Mouse (Mus musculus) intestine, postnatal 0 days (tissue): ENCODE results near the gene Usp4. TPM values are rescaled to one million over a fixed set of nuclear protein-coding genes. Genes with fewer than 3 reads are reported as not detected.
A peak's percentile ranks its signal among the peaks of the same experiment; 100 is the strongest.

Experiments
- ATAC-seq: fragments of 200-750 bp; cut with Nextera tagmentation; 2 replicates; pipeline ENCODE4 v1.8.0; 2017; ENCODE audit warnings: mild to moderate bottlenecking, moderate TSS enrichment, moderate library complexity
- H3K27ac ChIP-seq: fragments of 300-500 bp; sonication (generic); 2 replicates; pipeline ENCODE4 v1.5.1; 2014; ENCODE audit warnings: mild to moderate bottlenecking, low read depth, low read length, moderate library complexity
- H3K27me3 ChIP-seq: fragments of 300-500 bp; sonication (generic); replicated peaks from 2 replicates; pipeline ENCODE4 v1.6.1; 2014; ENCODE audit warnings: low read length, mixed read lengths; ENCODE audit not compliant: control insufficient read depth, insufficient read depth
- H3K36me3 ChIP-seq: fragments of 300-500 bp; sonication (generic); 2 replicates; pipeline ENCODE4 v1.6.1; 2014; ENCODE audit warnings: mild to moderate bottlenecking, moderate library complexity; ENCODE audit not compliant: control insufficient read depth, insufficient read depth
- H3K4me1 ChIP-seq: fragments of 300-500 bp; sonication (generic); replicated peaks from 2 replicates; pipeline ENCODE4 v1.6.1; 2014; ENCODE audit warnings: antibody characterized with exemption, low read length, mixed read lengths; ENCODE audit not compliant: control insufficient read depth, insufficient read depth
- H3K4me2 ChIP-seq: fragments of 300-500 bp; sonication (generic); replicated peaks from 2 replicates; pipeline ENCODE4 v1.6.1; 2014; ENCODE audit warnings: low read depth, mild to moderate bottlenecking, moderate library complexity
- H3K4me3 ChIP-seq: fragments of 300-500 bp; sonication (generic); 2 replicates; pipeline ENCODE4 v1.5.1; 2014; ENCODE audit warnings: low read depth, low read length
- H3K9ac ChIP-seq: fragments of 300-500 bp; sonication (generic); 2 replicates; pipeline ENCODE4 v1.6.1; 2014; ENCODE audit warnings: mild to moderate bottlenecking, low read depth, low read length
- H3K9me3 ChIP-seq: fragments of 300-500 bp; sonication (generic); 2 replicates; pipeline ENCODE4 v1.6.1; 2016; ENCODE audit warnings: mixed run types; ENCODE audit not compliant: control insufficient read depth
- CTCF ChIP-seq: sonication (generic); IDR thresholded peaks from 2 replicates; pipeline ENCODE4 v1.5.1; 2016; ENCODE audit warnings: low read depth, mild to moderate bottlenecking, control low read depth, antibody characterized with exemption, moderate library complexity
- WGBS: fragments of 180-500 bp; shearing (Covaris S2); extraction: QIAGEN DNeasy Blood & Tissue Kit; methylation state at CpG from one replicate; pipeline ENCODE4 v1.1.7; 2014; 5-methylcytosine and 5-hydroxymethylcytosine counted together
- polyA plus RNA-seq: library from polyadenylated mRNA; unstranded; fragments of >200 nt; fragmentation: Nextera tagmentation; extraction: Ambion mirVana; gene quantifications from 2 replicates; pipeline ENCODE4 v1.2.1, GENCODE M21; 2015

Usp4 gene
- polyA plus RNA-seq, 1 experiment from 2014 or later, result 45.2 TPM

- 88% methylated on average over 2 of the region's 2 CpGs for WGBS
- no peak for ATAC-seq
- no peaks in the 10 kb centered on the region for H3K27me3 ChIP-seq
- no peak overlapping the region for H3K27ac ChIP-seq
- H3K9me3 ChIP-seq, result no peaks in the 10 kb centered on the region
- no peak for TF ChIP-seq CTCF
- H3K4me2 ChIP-seq, result no peak overlapping the region
- no peak overlapping the region for H3K4me3 ChIP-seq
- H3K4me1 ChIP-seq, result no peaks in the 10 kb centered on the region; the same call in 1 of the 2 replicates
- no peak overlapping the region for H3K9ac ChIP-seq
- H3K36me3 ChIP-seq, result peaks cover 34% of the 10 kb centered on the region
These were observed 21.8 kb upstream of the Usp4 start for GRCm38 (mm10) chr9:108325811-108326210.

DNA sequence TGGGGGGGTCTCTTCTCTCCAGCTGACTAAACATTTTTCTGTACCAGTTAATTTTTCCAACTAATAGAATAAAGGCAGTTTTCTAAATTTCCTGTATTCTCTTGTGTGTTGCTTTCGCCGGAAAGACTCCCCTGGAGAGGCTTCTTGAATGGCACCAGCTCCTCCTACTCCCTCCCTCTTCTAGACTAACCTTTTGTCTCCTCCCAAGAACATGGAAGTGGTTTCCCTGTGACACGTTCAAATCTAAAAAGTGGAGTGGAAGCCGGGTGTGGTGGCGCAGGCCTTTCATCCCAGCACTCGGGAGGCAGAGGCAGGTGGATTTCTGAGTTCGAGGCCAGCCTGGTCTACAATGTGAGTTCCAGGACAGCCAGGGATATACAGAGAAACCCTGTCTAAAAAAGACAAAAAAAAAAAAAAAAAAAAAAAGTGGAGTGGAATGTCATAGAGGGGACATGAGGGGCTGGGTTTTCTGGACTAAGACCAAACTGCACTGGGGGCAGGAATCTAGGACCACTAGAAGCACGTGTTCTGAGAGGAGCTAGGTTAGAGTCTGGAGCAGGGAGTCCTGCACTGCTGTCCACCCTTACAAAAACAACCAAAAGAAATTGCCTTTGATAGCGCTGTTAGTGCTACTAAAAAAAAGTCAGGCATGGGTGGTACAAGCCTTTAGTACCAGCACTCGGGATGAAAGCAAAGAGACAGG, 9.7 kb upstream of the Usp4 start:
- 58% methylated on average over 10 of the region's 10 CpGs for WGBS
- ATAC-seq, result no peak
- Histone ChIP-seq H3K36me3 (peaks cover 30% of the 10 kb centered on the region), H3K4me3 (0 out of 2 replicates have a peak overlapping the region, but pooled peaks have one; percentile 69), H3K9ac (no peak overlapping the region), H3K4me1 (peaks cover 15% of the 10 kb centered on the region), H3K4me2 (peak overlapping the region; percentile 80), H3K9me3 (no peaks in the 10 kb centered on the region), H3K27ac (peak overlapping the region; percentile 96), H3K27me3 (no peaks in the 10 kb centered on the region)
- TF ChIP-seq CTCF, result no peak

GRCm38 (mm10) chr9:108338551-108338885, 9.1 kb upstream of the Usp4 start:
- ATAC-seq, result no peak
- Histone ChIP-seq H3K4me3 (peak overlapping the region; percentile 69), H3K9ac (peak overlapping the region; percentile 79; the same call in 1 of the 2 replicates), H3K4me1 (peaks cover 15% of the 10 kb centered on the region), H3K36me3 (peaks cover 26% of the 10 kb centered on the region), H3K27ac (peak overlapping the region; percentile 96), H3K9me3 (no peaks in the 10 kb centered on the region), H3K4me2 (peak overlapping the region; percentile 80), H3K27me3 (no peaks in the 10 kb centered on the region)
- TF ChIP-seq CTCF, result no peak
- WGBS, result 18% methylated on average over 6 of the region's 6 CpGs

- H3K4me3 ChIP-seq, result peak within 1 kb of the TSS; percentile 69
- H3K9ac ChIP-seq, result peak within 1 kb of the TSS; percentile 79
- H3K9me3 ChIP-seq, result no peaks in the 10 kb centered on the region
- peak; percentile 95 for ATAC-seq
- no peaks in the 10 kb centered on the region for H3K27me3 ChIP-seq
- H3K27ac ChIP-seq, result peak within 1 kb of the TSS; percentile 96
- peaks cover 20% of the 10 kb centered on the region for H3K36me3 ChIP-seq
- TF ChIP-seq CTCF, result peak; percentile 38; the same call in 1 of the 2 replicates
- peak within 1 kb of the TSS; percentile 80 for H3K4me2 ChIP-seq
- under 1% methylated on average over 49 of the region's 49 CpGs for WGBS
- peaks cover 15% of the 10 kb centered on the region for H3K4me1 ChIP-seq
These were observed 8.5 kb upstream of the Usp4 start, which contains the start of gene Gpx1 for GRCm38 (mm10) chr9:108338886-108339781. TSS of gene Gpx1 (plus strand) at chr9:108338903.

- no peak for ATAC-seq
- WGBS, result 7% methylated on average over 20 of the region's 20 CpGs
These were observed 7.8 kb upstream of the Usp4 start for GRCm38 (mm10) chr9:108339886-108340257.

More at GRCm38 (mm10) chr9:108339886-108340257, 7.8 kb upstream of the Usp4 start:
- no peak for TF ChIP-seq CTCF
- H3K27me3 ChIP-seq, result no peaks in the 10 kb centered on the region
- H3K27ac ChIP-seq, result peak overlapping the region; percentile 96
- H3K9ac ChIP-seq, result peak overlapping the region; percentile 79
- H3K4me3 ChIP-seq, result peak overlapping the region; percentile 69
- peaks cover 13% of the 10 kb centered on the region; the same call in 1 of the 2 replicates for H3K36me3 ChIP-seq
- H3K9me3 ChIP-seq, result no peaks in the 10 kb centered on the region
- H3K4me1 ChIP-seq, result peaks cover 15% of the 10 kb centered on the region
- H3K4me2 ChIP-seq, result peak overlapping the region; percentile 80
